Mouse (Mus musculus): ENCODE measurements around the gene Cops3. TPM values are rescaled to one million over a fixed set of nuclear protein-coding genes. Genes with fewer than 3 reads are reported as not detected.

The Cops3 gene
- total and polyA plus RNA-seq, 3 experiments: 180 to 198 TPM; not detected in 1

GRCm38 (mm10) chr11:59815482-59816065 is 24.1 kb downstream of the Cops3 start:
- Histone ChIP-seq H3K4me3 (ENCODE audit: control insufficient read depth in 1 of 2, insufficient read depth in 1 of 2, low read depth in 2 of 2, low read length in 2 of 2) (no peak overlapping the region), H3K9me3 (replicated peaks; ENCODE audit: insufficient read depth, low read length) (no peaks in the 10 kb centered on the region), H3K4me1 (ENCODE audit: control insufficient read depth in 1 of 2, insufficient read depth in 2 of 2, low read length in 2 of 2) (peaks cover 3 to 6% of the 10 kb centered on the region in 2 experiments; a peak in 2 of 4 replicates), H3K27me3 (ENCODE audit: control insufficient read depth in 1 of 2, insufficient read depth in 2 of 2, low read length in 2 of 2) (no peaks in the 10 kb centered on the region), H3K36me3 (ENCODE audit: control insufficient read depth in 1 of 2, insufficient read depth in 2 of 2, low read length in 2 of 2) (peaks cover 2 to 19% of the 10 kb centered on the region in 2 experiments), H3K9ac (ENCODE audit: control insufficient read depth, low read depth, low read length, poor library complexity, severe bottlenecking) (no peak overlapping the region), H3K27ac (ENCODE audit: control insufficient read depth, low read depth, low read length) (no peak overlapping the region), H3K79me2 (ENCODE audit: control insufficient read depth, insufficient read depth, low read length, poor library complexity) (no peaks in the 10 kb centered on the region)
- no peak for DNase-seq (ENCODE audit: low read depth, low spot score)
- no peak; a peak in 1 of 6 replicates for TF ChIP-seq CTCF (IDR thresholded peaks at IDR 0.05 in 2 of 3, conservative IDR thresholded peaks at IDR 0.05 in 1 of 3; ENCODE audit: control insufficient read depth in 1 of 3, insufficient read depth in 1 of 3, low read depth in 2 of 3, low read length in 3 of 3, poor library complexity in 1 of 3, severe bottlenecking in 1 of 3)
- TF ChIP-seq POLR2A (IDR thresholded peaks at IDR 0.05; ENCODE audit: control insufficient read depth in 1 of 2, insufficient read depth in 1 of 2, low read depth in 1 of 2, low read length in 2 of 2, poor library complexity in 1 of 2): no peak
- TF ChIP-seq TAL1 (IDR thresholded peaks at IDR 0.05; ENCODE audit: low read length): no peak
- TF ChIP-seq JUND (IDR thresholded peaks at IDR 0.05; ENCODE audit: low read depth, low read length): no peak
- TF ChIP-seq RAD21 (IDR thresholded peaks at IDR 0.05; ENCODE audit: low read depth, low read length): no peak
- no peak for TF ChIP-seq NRF1 (IDR thresholded peaks at IDR 0.05; ENCODE audit: insufficient read depth, low read depth, low read length, poor library complexity, severe bottlenecking)

DNA sequence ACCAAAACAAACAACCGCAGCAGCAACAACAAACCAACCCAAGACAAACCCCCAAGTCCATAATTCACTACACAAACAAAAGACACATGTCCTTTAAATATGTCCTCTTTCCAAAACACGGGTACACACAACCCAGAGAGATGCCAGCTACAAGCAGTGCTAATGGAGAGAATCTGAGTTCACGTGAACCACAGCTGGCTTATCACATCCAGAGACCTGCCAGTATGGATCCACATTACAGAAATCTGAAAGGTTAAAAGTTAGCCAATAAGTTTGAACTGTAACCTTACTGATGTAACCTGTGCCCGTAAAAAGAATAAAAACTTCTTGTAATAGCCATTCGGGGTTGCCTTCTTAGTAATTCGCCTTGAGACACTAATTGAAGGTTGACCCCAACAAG is 24.7 kb downstream of the Cops3 start:
- peaks cover 3 to 6% of the 10 kb centered on the region in 2 experiments; a peak in 2 of 4 replicates for H3K4me1 ChIP-seq (ENCODE audit: control insufficient read depth in 1 of 2, insufficient read depth in 2 of 2, low read length in 2 of 2)
- no peaks in the 10 kb centered on the region for H3K27me3 ChIP-seq (ENCODE audit: control insufficient read depth in 1 of 2, insufficient read depth in 2 of 2, low read length in 2 of 2)
- TF ChIP-seq CHD1 (IDR thresholded peaks at IDR 0.05; ENCODE audit: low read depth, low read length) (no peak), ZNF384 (IDR thresholded peaks at IDR 0.05; ENCODE audit: low read depth, low read length) (no peak), BHLHE40 (IDR thresholded peaks at IDR 0.05; ENCODE audit: borderline replicate concordance, low read depth, low read length) (no peak), GATA1 (IDR thresholded peaks at IDR 0.05; ENCODE audit: low read depth, low read length) (no peak), MAX (IDR thresholded peaks at IDR 0.05; ENCODE audit: low read length) (no peak), POLR2A (IDR thresholded peaks at IDR 0.05; ENCODE audit: control insufficient read depth in 1 of 2, insufficient read depth in 1 of 2, low read depth in 1 of 2, low read length in 2 of 2, poor library complexity in 1 of 2) (no peak), ZC3H11A (IDR thresholded peaks at IDR 0.05; ENCODE audit: low read depth, low read length) (no peak), POLR2AphosphoS5 (IDR thresholded peaks at IDR 0.05; ENCODE audit: borderline replicate concordance, low read depth, low read length) (no peak), USF2 (IDR thresholded peaks at IDR 0.05; ENCODE audit: borderline replicate concordance in 1 of 2, insufficient read depth in 1 of 2, low read depth in 1 of 2, low read length in 2 of 2) (no peak), KAT2A (conservative IDR thresholded peaks at IDR 0.05; ENCODE audit: low read depth, low read length) (no peak), UBTF (IDR thresholded peaks at IDR 0.05; ENCODE audit: borderline replicate concordance, insufficient read depth, low read depth, low read length) (no peak), ELF1 (IDR thresholded peaks at IDR 0.05; ENCODE audit: low read depth, low read length) (no peak), CTCF (IDR thresholded peaks at IDR 0.05 in 2 of 3, conservative IDR thresholded peaks at IDR 0.05 in 1 of 3; ENCODE audit: control insufficient read depth in 1 of 3, insufficient read depth in 1 of 3, low read depth in 2 of 3, low read length in 3 of 3, poor library complexity in 1 of 3, severe bottlenecking in 1 of 3) (no peak), SMC3 (IDR thresholded peaks at IDR 0.05; ENCODE audit: low read depth, low read length) (no peak), MAFK (IDR thresholded peaks at IDR 0.05; ENCODE audit: borderline replicate concordance, low read depth, low read length) (no peak), ETS1 (IDR thresholded peaks at IDR 0.05; ENCODE audit: low read depth, low read length) (no peak), MYC (IDR thresholded peaks at IDR 0.05; ENCODE audit: low read depth, low read length) (no peak), HCFC1 (IDR thresholded peaks at IDR 0.05; ENCODE audit: low read depth, low read length) (no peak)
- no peak overlapping the region for H3K4me3 ChIP-seq (ENCODE audit: control insufficient read depth in 1 of 2, insufficient read depth in 1 of 2, low read depth in 2 of 2, low read length in 2 of 2)
- no peak overlapping the region for H3K9ac ChIP-seq (ENCODE audit: control insufficient read depth, low read depth, low read length, poor library complexity, severe bottlenecking)
- no peak for DNase-seq (ENCODE audit: low read depth, low spot score)
- no peaks in the 10 kb centered on the region for H3K9me3 ChIP-seq (replicated peaks; ENCODE audit: insufficient read depth, low read length)
- H3K36me3 ChIP-seq (ENCODE audit: control insufficient read depth in 1 of 2, insufficient read depth in 2 of 2, low read length in 2 of 2): peaks cover 2 to 16% of the 10 kb centered on the region in 2 experiments
- H3K79me2 ChIP-seq (ENCODE audit: control insufficient read depth, insufficient read depth, low read length, poor library complexity): peaks cover 1% of the 10 kb centered on the region; the same call in 1 of the 2 replicates
- H3K27ac ChIP-seq (ENCODE audit: control insufficient read depth, low read depth, low read length): no peak overlapping the region

Data from MEL (cell line).